Mouse (Mus musculus) kidney, embryonic 14.5 days (tissue): ENCODE data around the gene Ppfibp2. TPM values are rescaled to one million over a fixed set of nuclear protein-coding genes. Genes with fewer than 3 reads are reported as not detected.

Experiments used
- ATAC-seq: fragments of 200-750 bp; cut with Nextera tagmentation; 2 replicates; pipeline ENCODE4 v1.8.0; 2017; ENCODE audit warnings: moderate number of reproducible peaks, mild to moderate bottlenecking, moderate TSS enrichment, moderate library complexity; ENCODE audit not compliant: low FRiP score, low TSS enrichment
- H3K27ac ChIP-seq: fragments of 300-500 bp; sonication (generic); 2 replicates; pipeline ENCODE4 v1.5.1; 2014; ENCODE audit warnings: low read depth, mild to moderate bottlenecking, low read length, moderate library complexity, mixed read lengths
- H3K27me3 ChIP-seq: fragments of 300-500 bp; sonication (generic); 2 replicates; pipeline ENCODE4 v1.6.1; 2014; ENCODE audit warnings: mild to moderate bottlenecking, low read length; ENCODE audit not compliant: control insufficient read depth, insufficient read depth
- H3K36me3 ChIP-seq: fragments of 300-500 bp; sonication (generic); 2 replicates; pipeline ENCODE4 v1.6.1; 2014; ENCODE audit warnings: low read length, mixed read lengths; ENCODE audit not compliant: control insufficient read depth, insufficient read depth
- H3K4me1 ChIP-seq: fragments of 300-500 bp; sonication (generic); 2 replicates; pipeline ENCODE4 v1.6.1; 2014; ENCODE audit warnings: low read length, mixed read lengths; ENCODE audit not compliant: control insufficient read depth, insufficient read depth
- H3K4me2 ChIP-seq: fragments of 300-500 bp; sonication (generic); replicated peaks from 2 replicates; pipeline ENCODE4 v1.6.1; 2014; ENCODE audit warnings: low read depth, mild to moderate bottlenecking, low read length
- H3K4me3 ChIP-seq: fragments of 300-500 bp; sonication (generic); 2 replicates; pipeline ENCODE4 v1.5.1; 2014; ENCODE audit warnings: mild to moderate bottlenecking, low read length
- H3K9ac ChIP-seq: fragments of 300-500 bp; sonication (generic); 2 replicates; pipeline ENCODE4 v1.6.1; 2014; ENCODE audit warnings: low read depth, mild to moderate bottlenecking, low read length, moderate library complexity
- H3K9me3 ChIP-seq: fragments of 300-500 bp; sonication (generic); 2 replicates; pipeline ENCODE4 v1.6.1; 2016; ENCODE audit warnings: low read length; ENCODE audit not compliant: control insufficient read depth
- WGBS: fragments of 180-500 bp; shearing (Covaris S2); extraction: QIAGEN DNeasy Blood & Tissue Kit; methylation state at CpG from one replicate; pipeline ENCODE4 v1.1.7; 2014; 5-methylcytosine and 5-hydroxymethylcytosine counted together
- polyA plus RNA-seq: library from polyadenylated mRNA; unstranded; fragments of >200 nt; fragmentation: Nextera tagmentation; extraction: Ambion mirVana; gene quantifications from 2 replicates; pipeline ENCODE4 v1.2.1, GENCODE M21; 2014

Gene Ppfibp2
- polyA plus RNA-seq, 1 experiment from 2014 or later: 5.9 TPM

DNA sequence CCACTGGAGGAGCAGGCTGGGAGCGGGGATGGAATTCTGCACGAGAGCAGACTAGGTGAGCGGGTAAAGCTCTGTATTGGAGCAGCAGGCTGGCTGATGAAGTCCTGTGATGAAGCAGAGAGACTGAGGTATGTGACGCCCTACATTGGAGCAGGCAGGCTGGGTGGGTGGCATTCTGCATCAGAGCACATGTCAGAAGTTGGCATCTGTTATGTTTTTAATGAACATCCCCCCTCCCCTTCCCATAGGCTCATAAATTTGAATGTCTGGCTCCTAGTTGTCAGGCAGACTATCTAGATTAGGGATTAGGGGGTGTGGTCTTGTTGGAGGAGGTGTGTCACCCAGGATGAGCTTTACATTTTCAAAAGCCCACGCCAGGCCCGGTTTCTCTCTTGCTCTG, 117.7 kb downstream of the Ppfibp2 start:
- no peak overlapping the region for H3K9ac ChIP-seq
- 73% methylated on average over 6 of the region's 6 CpGs for WGBS
- H3K36me3 ChIP-seq: no peaks in the 10 kb centered on the region
- ATAC-seq: no peak
- no peak overlapping the region for H3K4me2 ChIP-seq
- H3K27ac ChIP-seq: no peak overlapping the region
- H3K9me3 ChIP-seq: no peaks in the 10 kb centered on the region
- no peaks in the 10 kb centered on the region for H3K27me3 ChIP-seq
- H3K4me3 ChIP-seq: no peak overlapping the region
- H3K4me1 ChIP-seq: peaks cover 7% of the 10 kb centered on the region; the same call in 1 of the 2 replicates

GRCm38 (mm10) chr7:107714067-107714466, 119.1 kb downstream of the Ppfibp2 start:
- ATAC-seq: no peak
- 83% methylated on average over 5 of the region's 5 CpGs for WGBS
- H3K36me3 ChIP-seq: no peaks in the 10 kb centered on the region

GRCm38 (mm10) chr7:107720771-107721170, 125.8 kb downstream of the Ppfibp2 start:
- Histone ChIP-seq H3K9me3 (no peaks in the 10 kb centered on the region), H3K4me2 (no peak overlapping the region), H3K4me3 (no peak overlapping the region), H3K27me3 (no peaks in the 10 kb centered on the region), H3K27ac (no peak overlapping the region), H3K9ac (no peak overlapping the region), H3K36me3 (no peaks in the 10 kb centered on the region), H3K4me1 (no peaks in the 10 kb centered on the region)
- no peak for ATAC-seq
- 83% methylated on average over 1 of the region's 1 CpGs for WGBS

More at GRCm38 (mm10) chr7:107714067-107714466, 119.1 kb downstream of the Ppfibp2 start:
- H3K4me1 ChIP-seq: no peaks in the 10 kb centered on the region
- H3K27me3 ChIP-seq: no peaks in the 10 kb centered on the region
- no peak overlapping the region for H3K27ac ChIP-seq
- no peak overlapping the region for H3K9ac ChIP-seq
- no peak overlapping the region for H3K4me2 ChIP-seq
- no peaks in the 10 kb centered on the region for H3K9me3 ChIP-seq
- H3K4me3 ChIP-seq: no peak overlapping the region

DNA sequence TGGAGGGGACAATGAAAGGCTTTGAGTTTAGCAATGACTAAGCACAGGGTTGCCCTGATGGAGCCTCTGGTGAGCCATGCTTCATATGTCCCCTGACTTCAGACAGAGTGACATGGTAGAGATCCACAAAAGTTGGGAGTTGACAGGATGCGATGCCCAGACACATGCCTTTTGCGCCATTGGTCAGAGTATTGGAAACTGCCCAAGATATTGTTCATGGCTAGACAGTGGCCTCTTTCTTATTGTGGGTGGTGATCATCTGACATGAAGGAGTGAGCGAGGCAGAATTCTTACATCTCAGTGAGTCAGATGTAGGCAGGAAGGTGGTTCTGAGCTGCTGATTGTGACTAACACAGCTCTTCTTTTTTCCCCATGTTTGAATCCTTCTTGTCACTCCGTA, 127.5 kb downstream of the Ppfibp2 start:
- WGBS: 93% methylated on average over 4 of the region's 4 CpGs

GRCm38 (mm10) chr7:107727538-107727937, 132.5 kb downstream of the Ppfibp2 start:
- Histone ChIP-seq H3K4me2 (no peak overlapping the region), H3K36me3 (peaks cover 3% of the 10 kb centered on the region; the same call in 1 of the 2 replicates), H3K9me3 (no peaks in the 10 kb centered on the region), H3K27me3 (no peaks in the 10 kb centered on the region), H3K4me1 (peaks cover 6% of the 10 kb centered on the region; the same call in 1 of the 2 replicates), H3K9ac (no peak overlapping the region), H3K4me3 (no peak overlapping the region), H3K27ac (no peak overlapping the region)
- 44% methylated on average over 3 of the region's 3 CpGs for WGBS
- ATAC-seq: no peak

More for the DNA sequence above, 127.5 kb downstream of the Ppfibp2 start:
- no peaks in the 10 kb centered on the region for H3K9me3 ChIP-seq
- H3K9ac ChIP-seq: no peak overlapping the region
- H3K4me2 ChIP-seq: no peak overlapping the region
- no peaks in the 10 kb centered on the region for H3K27me3 ChIP-seq
- peaks cover 6% of the 10 kb centered on the region; the same call in 1 of the 2 replicates for H3K4me1 ChIP-seq
- H3K4me3 ChIP-seq: no peak overlapping the region
- H3K36me3 ChIP-seq: no peaks in the 10 kb centered on the region
- no peak for ATAC-seq
- H3K27ac ChIP-seq: no peak overlapping the region

GRCm38 (mm10) chr7:107730587-107730986, 135.6 kb downstream of the Ppfibp2 start:
- Histone ChIP-seq H3K4me1 (peaks cover 6% of the 10 kb centered on the region; the same call in 1 of the 2 replicates), H3K9ac (no peak overlapping the region), H3K4me2 (no peak overlapping the region), H3K27ac (no peak overlapping the region), H3K36me3 (peaks cover 3% of the 10 kb centered on the region; the same call in 1 of the 2 replicates), H3K27me3 (no peaks in the 10 kb centered on the region), H3K9me3 (no peaks in the 10 kb centered on the region), H3K4me3 (no peak overlapping the region)
- WGBS: 87% methylated on average over 9 of the region's 10 CpGs
- ATAC-seq: no peak

- H3K9ac ChIP-seq: no peak overlapping the region
- no peak overlapping the region for H3K4me2 ChIP-seq
- H3K4me3 ChIP-seq: no peak overlapping the region
- no peaks in the 10 kb centered on the region for H3K9me3 ChIP-seq
- 65% methylated on average over 2 of the region's 2 CpGs for WGBS
- ATAC-seq: no peak
- H3K27ac ChIP-seq: no peak overlapping the region
- H3K4me1 ChIP-seq: no peaks in the 10 kb centered on the region
- H3K36me3 ChIP-seq: peaks cover 3% of the 10 kb centered on the region; the same call in 1 of the 2 replicates
- no peaks in the 10 kb centered on the region for H3K27me3 ChIP-seq
Observed at GRCm38 (mm10) chr7:107733162-107733561, 138.2 kb downstream of the Ppfibp2 start.

DNA sequence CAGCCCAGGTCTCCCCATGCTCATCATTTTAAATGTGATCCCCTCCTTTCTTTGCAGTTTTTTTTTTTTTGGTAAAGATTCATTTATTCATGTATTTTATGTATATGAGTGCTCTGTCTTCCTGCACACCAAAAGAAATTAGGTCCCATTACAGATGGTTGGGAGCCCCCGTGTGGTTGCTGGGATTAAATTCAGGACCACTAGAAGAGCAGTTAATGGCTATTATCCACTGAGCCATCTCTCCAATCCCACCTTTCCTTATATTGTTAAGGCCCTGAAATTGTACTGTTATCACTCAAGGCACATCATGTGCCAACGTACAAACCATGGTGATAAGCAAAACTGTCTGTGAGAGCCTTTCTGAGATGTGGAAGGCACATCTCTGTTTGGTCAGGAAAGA, 143.7 kb downstream of the Ppfibp2 start:
- no peak overlapping the region for H3K4me2 ChIP-seq
- WGBS: 37% methylated on average over 2 of the region's 2 CpGs
- no peaks in the 10 kb centered on the region for H3K9me3 ChIP-seq
- no peak overlapping the region for H3K4me3 ChIP-seq
- ATAC-seq: no peak
- no peaks in the 10 kb centered on the region for H3K4me1 ChIP-seq
- H3K27me3 ChIP-seq: no peaks in the 10 kb centered on the region
- H3K36me3 ChIP-seq: no peaks in the 10 kb centered on the region; the same call in 1 of the 2 replicates
- H3K9ac ChIP-seq: no peak overlapping the region
- H3K27ac ChIP-seq: no peak overlapping the region

DNA sequence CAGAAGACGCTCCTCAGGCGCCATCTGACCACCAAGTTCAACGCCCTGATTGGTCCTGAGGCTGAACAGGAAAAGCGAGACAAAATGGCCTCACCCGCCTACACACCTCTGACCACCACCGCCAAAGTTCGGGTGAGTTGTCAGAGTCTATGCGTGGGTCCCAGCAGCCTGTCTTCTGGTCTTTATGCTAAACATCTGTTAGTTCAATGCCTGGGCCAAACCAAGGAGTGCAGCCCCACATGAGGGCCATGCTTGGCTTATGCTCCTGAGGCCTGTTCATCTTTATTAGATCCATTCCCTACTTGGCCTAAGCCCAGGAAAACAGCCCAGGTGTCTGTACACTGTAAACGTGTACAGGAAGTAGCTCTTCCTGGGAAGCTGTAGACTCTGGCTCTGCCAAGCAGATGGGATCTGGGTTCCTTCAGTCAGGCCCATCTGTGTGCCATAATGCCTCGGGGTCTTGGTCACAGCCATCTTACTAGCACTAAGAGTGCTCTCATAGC, 148.0 kb downstream of the Ppfibp2 start:
- no peak overlapping the region for H3K4me2 ChIP-seq
- no peaks in the 10 kb centered on the region; the same call in 1 of the 2 replicates for H3K36me3 ChIP-seq
- H3K4me1 ChIP-seq: no peaks in the 10 kb centered on the region
- no peak overlapping the region for H3K4me3 ChIP-seq
- no peak overlapping the region for H3K9ac ChIP-seq
- H3K9me3 ChIP-seq: no peaks in the 10 kb centered on the region
- no peak overlapping the region for H3K27ac ChIP-seq
- no peaks in the 10 kb centered on the region for H3K27me3 ChIP-seq
- no peak for ATAC-seq
- 88% methylated on average over 10 of the region's 10 CpGs for WGBS
